In genomic region chr1:120120969-120121811, GRCm38 (mm10) we compare ENCODE assay signal across 8 mouse cellular contexts. TPM values are rescaled to one million over a fixed set of nuclear protein-coding genes. Genes with fewer than 3 reads are reported as not detected.
A peak's percentile ranks its signal among the peaks of the same experiment; 100 is the strongest.
DNase-seq lines count a peak whose midpoint lies in the region; ATAC-seq and TF ChIP-seq lines count a peak whose summit lies in the region.

Gene Dbi, minus strand, starts transcription at chr1:120121078.
Gene 3110009E18Rik, plus strand, starts transcription at chr1:120121187.

- under 1% methylated on average over 52 of the region's 52 CpGs for WGBS in heart, embryonic 15.5 days
- WGBS in liver, embryonic 14.5 days (ENCODE audit: insufficient replicate concordance), result 1% methylated on average over 52 of the region's 52 CpGs
- 2% methylated on average over 52 of the region's 52 CpGs for WGBS in neural tube, embryonic 11.5 days
- under 1% methylated on average over 52 of the region's 52 CpGs for WGBS in stomach, postnatal 0 days

- peak within 1 kb of the TSS; percentile 66 for H3K9ac ChIP-seq in heart, embryonic 15.5 days
- H3K9ac ChIP-seq in liver, embryonic 14.5 days (replicated peaks), result peak within 1 kb of the TSS; percentile 76
- peak within 1 kb of the TSS; percentile 61 for H3K9ac ChIP-seq in neural tube, embryonic 11.5 days (ENCODE audit: low read length)
- peak within 1 kb of the TSS; percentile 74 for H3K9ac ChIP-seq in stomach, postnatal 0 days (ENCODE audit: low read length)

- TF ChIP-seq EP300 in liver, embryonic 14.5 days (IDR thresholded peaks at IDR 0.05; ENCODE audit: low read depth), result no peak
- no peak for TF ChIP-seq EP300 in stomach, postnatal 0 days (optimal IDR thresholded peaks at IDR 0.05)

- peak within 1 kb of the TSS; percentile 94 for H3K27ac ChIP-seq in brown adipose tissue, adult 24 weeks (replicated peaks; ENCODE audit: low read depth, low read length)
- H3K27ac ChIP-seq in heart, embryonic 15.5 days, result peak within 1 kb of the TSS; percentile 96
- H3K27ac ChIP-seq in liver, embryonic 14.5 days, result peak within 1 kb of the TSS; percentile 76
- peak within 1 kb of the TSS; percentile 85 for H3K27ac ChIP-seq in neural tube, embryonic 11.5 days (ENCODE audit: low read depth, low read length)
- H3K27ac ChIP-seq in stomach, postnatal 0 days (replicated peaks), result peak within 1 kb of the TSS; percentile 96

- H3K9me3 ChIP-seq in heart, embryonic 15.5 days (replicated peaks), result no peaks in the 10 kb centered on the region
- no peaks in the 10 kb centered on the region for H3K9me3 ChIP-seq in liver, embryonic 14.5 days (ENCODE audit: control insufficient read depth, low read length)
- no peaks in the 10 kb centered on the region for H3K9me3 ChIP-seq in neural tube, embryonic 11.5 days (ENCODE audit: control insufficient read depth, low read length)
- no peaks in the 10 kb centered on the region for H3K9me3 ChIP-seq in stomach, postnatal 0 days (ENCODE audit: control insufficient read depth, low read length)

- H3K4me1 ChIP-seq in brown adipose tissue, adult 24 weeks (ENCODE audit: control insufficient read depth, insufficient read depth, insufficient read length, low read length), result peaks cover 7% of the 10 kb centered on the region; the same call in 1 of the 2 replicates
- peaks cover 33% of the 10 kb centered on the region for H3K4me1 ChIP-seq in heart, embryonic 15.5 days (replicated peaks)
- H3K4me1 ChIP-seq in liver, embryonic 14.5 days (replicated peaks; ENCODE audit: control insufficient read depth in 2 of 2, insufficient read depth in 2 of 2, low read length in 1 of 2), result peaks cover 4 to 19% of the 10 kb centered on the region in 2 experiments
- peaks cover 17% of the 10 kb centered on the region for H3K4me1 ChIP-seq in neural tube, embryonic 11.5 days (ENCODE audit: control insufficient read depth, insufficient read depth, low read length)
- peaks cover 5% of the 10 kb centered on the region; the same call in 1 of the 2 replicates for H3K4me1 ChIP-seq in stomach, postnatal 0 days (replicated peaks; ENCODE audit: control insufficient read depth, insufficient read depth)

- DNase-seq in CD4-positive, CD25-positive, alpha-beta regulatory T cell, adult 2 months (ENCODE audit: low read depth, low spot score), result peak; percentile 98
- DNase-seq in fibroblast of lung, adult 2 months (ENCODE audit: low read depth), result peak; percentile 96
- DNase-seq in kidney, postnatal 25 days, result peak; percentile 99 to 100
- DNase-seq in liver, embryonic 14.5 days (ENCODE audit: low read depth in 3 of 3, low spot score in 3 of 3), result peak; percentile 93 to 96 (median 94)
- peak; percentile 98 for DNase-seq in neural tube, embryonic 11.5 days (ENCODE audit: low spot score)
- DNase-seq in stomach, postnatal 0 days (ENCODE audit: low spot score), result peak; percentile 98

- H3K27me3 ChIP-seq in heart, embryonic 15.5 days, result no peaks in the 10 kb centered on the region
- H3K27me3 ChIP-seq in liver, embryonic 14.5 days (ENCODE audit: control insufficient read depth, insufficient read depth, low read length), result no peaks in the 10 kb centered on the region
- H3K27me3 ChIP-seq in neural tube, embryonic 11.5 days (ENCODE audit: control insufficient read depth, insufficient read depth, low read length), result no peaks in the 10 kb centered on the region
- H3K27me3 ChIP-seq in stomach, postnatal 0 days (ENCODE audit: control insufficient read depth, insufficient read depth, low read length), result no peaks in the 10 kb centered on the region

- peak within 1 kb of the TSS; percentile 85 for H3K4me3 ChIP-seq in brown adipose tissue, adult 24 weeks (ENCODE audit: insufficient read depth, low read depth, low read length)
- peak within 1 kb of the TSS; percentile 66 for H3K4me3 ChIP-seq in heart, embryonic 15.5 days
- H3K4me3 ChIP-seq in liver, embryonic 14.5 days (ENCODE audit: insufficient read depth in 1 of 2, low read depth in 2 of 2, low read length in 2 of 2), result peak within 1 kb of the TSS; percentile 81 to 86
- peak within 1 kb of the TSS; percentile 53 for H3K4me3 ChIP-seq in neural tube, embryonic 11.5 days (ENCODE audit: low read depth, low read length)
- H3K4me3 ChIP-seq in stomach, postnatal 0 days (ENCODE audit: low read depth, low read length), result peak within 1 kb of the TSS; percentile 53

- peak; percentile 93 for ATAC-seq in heart, embryonic 15.5 days (replicated peaks; ENCODE audit: insufficient number of reproducible peaks, insufficient read depth, low FRiP score, low read depth)
- ATAC-seq in liver, embryonic 14.5 days (ENCODE audit: insufficient read depth), result peak; percentile 89
- ATAC-seq in neural tube, embryonic 11.5 days (ENCODE audit: insufficient read depth, low FRiP score, low TSS enrichment), result peak; percentile 89
- peak; percentile 94 for ATAC-seq in stomach, postnatal 0 days (ENCODE audit: low FRiP score, low TSS enrichment)

- peaks cover under 1% of the 10 kb centered on the region; the same call in 1 of the 2 replicates for H3K36me3 ChIP-seq in heart, embryonic 15.5 days
- peaks cover 5% of the 10 kb centered on the region for H3K36me3 ChIP-seq in liver, embryonic 14.5 days (replicated peaks; ENCODE audit: control insufficient read depth, insufficient read depth, low read depth)
- H3K36me3 ChIP-seq in neural tube, embryonic 11.5 days (ENCODE audit: control insufficient read depth, insufficient read depth, low read length), result no peaks in the 10 kb centered on the region; the same call in 1 of the 2 replicates
- H3K36me3 ChIP-seq in stomach, postnatal 0 days (ENCODE audit: control insufficient read depth, insufficient read depth, low read length), result no peaks in the 10 kb centered on the region; the same call in 1 of the 2 replicates

- H3K4me2 ChIP-seq in heart, embryonic 15.5 days, result peak within 1 kb of the TSS; percentile 78
- peak within 1 kb of the TSS; percentile 98 for H3K4me2 ChIP-seq in liver, embryonic 14.5 days (ENCODE audit: low read depth)
- H3K4me2 ChIP-seq in neural tube, embryonic 11.5 days (ENCODE audit: low read depth), result peak within 1 kb of the TSS; percentile 80
- H3K4me2 ChIP-seq in stomach, postnatal 0 days (replicated peaks; ENCODE audit: low read depth), result peak within 1 kb of the TSS; percentile 75

- no peak; the same call in 1 of the 2 replicates for TF ChIP-seq CTCF in liver, embryonic 14.5 days (IDR thresholded peaks at IDR 0.05; ENCODE audit: low read depth)
- peak; percentile 44 for TF ChIP-seq CTCF in stomach, postnatal 0 days (IDR thresholded peaks at IDR 0.05; ENCODE audit: low read depth)

RNA-seq across cellular contexts. Expression of gene Dbi, which starts in this region (rescaled TPM):
- polyA plus RNA-seq in brown adipose tissue, adult 24 weeks (2012; ENCODE audit: insufficient read depth, insufficient read length, missing spikeins), result 8,737 and 9,357 TPM in 2 replicates
- polyA plus RNA-seq in heart, embryonic 15.5 days (2015; fragmentation: Nextera tagmentation; extraction: Ambion mirVana), result 623 and 771 TPM in 2 replicates
- 208 and 340 TPM in 2 replicates for polyA plus RNA-seq in liver, embryonic 14.5 days (2012; rRNA removed)
- 633 and 662 TPM in 2 replicates for polyA plus RNA-seq in liver, embryonic 14.5 days (2014; fragmentation: Nextera tagmentation; extraction: Ambion mirVana)
- polyA plus RNA-seq in neural tube, embryonic 11.5 days (2014; fragmentation: Nextera tagmentation; extraction: Ambion mirVana), result 1,035 and 1,076 TPM in 2 replicates
- polyA plus RNA-seq in stomach, postnatal 0 days (2015; fragmentation: Nextera tagmentation; extraction: Ambion mirVana), result 1,663 and 1,741 TPM in 2 replicates

RNA-seq across cellular contexts. Expression of gene 3110009E18Rik, which starts in this region (rescaled TPM):
- 3.3 and 8.9 TPM in 2 replicates for polyA plus RNA-seq in brown adipose tissue, adult 24 weeks (2012; ENCODE audit: insufficient read depth, insufficient read length, missing spikeins)
- 8.2 and 13.6 TPM in 2 replicates for polyA plus RNA-seq in heart, embryonic 15.5 days (2015; fragmentation: Nextera tagmentation; extraction: Ambion mirVana)
- 1.9 and 3.5 TPM in 2 replicates for polyA plus RNA-seq in liver, embryonic 14.5 days (2012; rRNA removed)
- 9.6 and 10.4 TPM in 2 replicates for polyA plus RNA-seq in liver, embryonic 14.5 days (2014; fragmentation: Nextera tagmentation; extraction: Ambion mirVana)
- 19.4 and 23.8 TPM in 2 replicates for polyA plus RNA-seq in neural tube, embryonic 11.5 days (2014; fragmentation: Nextera tagmentation; extraction: Ambion mirVana)
- 10.1 and 11.9 TPM in 2 replicates for polyA plus RNA-seq in stomach, postnatal 0 days (2015; fragmentation: Nextera tagmentation; extraction: Ambion mirVana)

Comparison
In these comparisons a context has a peak if more than half of its experiments do, and no peak if none do; other contexts are left out.
1. Peak in every context shown above with its lines: DNase-seq, ATAC-seq, H3K4me3 ChIP-seq and H3K27ac ChIP-seq.